Mouse (Mus musculus) left cerebral cortex, postnatal 4 days (tissue): ENCODE data around the gene Gm17387. TPM values are rescaled to one million over a fixed set of nuclear protein-coding genes. Genes with fewer than 3 reads are reported as not detected.
A peak's percentile ranks its signal among the peaks of the same experiment; 100 is the strongest.

ENCODE experiments used
- DNase-seq: peaks from one replicate; pipeline ENCODE4 v3.0.0-alpha.2; 2022
- intact Hi-C: fragments of 180-260 bp; cut with DNase I; formaldehyde crosslinking; loops from one replicate; pipeline ENCODE4 v1.15.1; 2025
- total RNA-seq, 2 experiments: library from RNA; stranded (reverse); gene quantifications; 2 replicates each; pipeline ENCODE4 v1.2.3; 2021

The Gm17387 gene
- total RNA-seq, 2 experiments from 2014 or later: not detected

- DNase-seq: no peak
- intact Hi-C loops: no loop called here
These were observed 18.1 kb downstream of the Gm17387 start for GRCm38 (mm10) chr7:141046931-141047580.

GRCm38 (mm10) chr7:141047581-141048225 lies 18.8 kb downstream of the Gm17387 start:
- peak; percentile 66 for DNase-seq
- intact Hi-C loops: loop anchor here (2.0 kb wide), 2 partner anchors 139 to 201 kb away; partner anchors contain the start of gene Odf3

- DNase-seq: peak; percentile 94
- intact Hi-C loops: loop anchor here (2.0 kb wide), 2 partner anchors 140 to 202 kb away; partner anchors contain the start of gene Odf3
These were observed 19.6 kb downstream of the Gm17387 start for GRCm38 (mm10) chr7:141048226-141049218.

GRCm38 (mm10) chr7:141049326-141049725 lies 20.4 kb downstream of the Gm17387 start:
- DNase-seq: no peak
- intact Hi-C loops: loop anchor here (2.0 kb wide), 2 partner anchors 141 to 203 kb away; partner anchors contain the start of gene Odf3

- DNase-seq: no peak
- intact Hi-C loops: no loop called here
These were observed 22.2 kb downstream of the Gm17387 start for GRCm38 (mm10) chr7:141051060-141051685.

GRCm38 (mm10) chr7:141052016-141052415 lies 23.1 kb downstream of the Gm17387 start:
- intact Hi-C loops: no loop called here
- DNase-seq: no peak

- intact Hi-C loops: no loop called here
- DNase-seq: no peak
These were observed 23.5 kb downstream of the Gm17387 start for GRCm38 (mm10) chr7:141052421-141052820.

- intact Hi-C loops: no loop called here
- DNase-seq: no peak
These were observed 26.9 kb downstream of the Gm17387 start for GRCm38 (mm10) chr7:141055785-141056184.

GRCm38 (mm10) chr7:141056976-141057375 lies 28.0 kb downstream of the Gm17387 start:
- intact Hi-C loops: no loop called here
- no peak for DNase-seq

- DNase-seq: no peak
- intact Hi-C loops: no loop called here
These were observed 28.6 kb downstream of the Gm17387 start for GRCm38 (mm10) chr7:141057541-141057940.

GRCm38 (mm10) chr7:141058601-141059341 lies 29.8 kb downstream of the Gm17387 start:
- no peak for DNase-seq
- intact Hi-C loops: no loop called here

GRCm38 (mm10) chr7:141059929-141060328 lies 31.0 kb downstream of the Gm17387 start:
- no peak for DNase-seq
- intact Hi-C loops: loop anchor here (10.0 kb wide), 1 partner anchor 115 kb away; the partner anchor contains the start of gene Rnh1

- peak; percentile 92 for DNase-seq
- intact Hi-C loops: loop anchor here (10.0 kb wide), 1 partner anchor 114 kb away; the partner anchor contains the start of gene Rnh1
These were observed 31.7 kb downstream of the Gm17387 start, which contains the start of gene B4galnt4 for GRCm38 (mm10) chr7:141060426-141061242. B4galnt4 (plus strand) TSS chr7:141061104.

- DNase-seq: peak; percentile 47
- intact Hi-C loops: loop anchor here (10.0 kb wide), 1 partner anchor 114 kb away; the partner anchor contains the start of gene Rnh1
These were observed 32.4 kb downstream of the Gm17387 start for GRCm38 (mm10) chr7:141061269-141061692.

- peak; percentile 73 for DNase-seq
- intact Hi-C loops: loop anchor here (10.0 kb wide), 1 partner anchor 112 kb away; the partner anchor contains the start of gene Rnh1
These were observed 33.6 kb downstream of the Gm17387 start for GRCm38 (mm10) chr7:141062525-141062924.

- DNase-seq: no peak
These were observed 34.4 kb downstream of the Gm17387 start for GRCm38 (mm10) chr7:141063353-141063752.

GRCm38 (mm10) chr7:141064175-141064574 lies 35.2 kb downstream of the Gm17387 start:
- intact Hi-C loops: loop anchor here (10.0 kb wide), 1 partner anchor 111 kb away; the partner anchor contains the start of gene Rnh1
- DNase-seq: no peak

More at GRCm38 (mm10) chr7:141063353-141063752, 34.4 kb downstream of the Gm17387 start:
- intact Hi-C loops: loop anchor here (10.0 kb wide), 1 partner anchor 111 kb away; the partner anchor contains the start of gene Rnh1

GRCm38 (mm10) chr7:141064576-141064975 lies 35.6 kb downstream of the Gm17387 start:
- intact Hi-C loops: loop anchor here (10.0 kb wide), 1 partner anchor 110 kb away; the partner anchor contains the start of gene Rnh1

More at GRCm38 (mm10) chr7:141064576-141064975, 35.6 kb downstream of the Gm17387 start:
- no peak for DNase-seq
